Mouse (Mus musculus) lung, embryonic 16.5 days (tissue): ENCODE results near the gene Ppm1h. TPM values are rescaled to one million over a fixed set of nuclear protein-coding genes. Genes with fewer than 3 reads are reported as not detected.

Source experiments
- ATAC-seq: fragments of 200-750 bp; cut with Nextera tagmentation; 2 replicates; pipeline ENCODE4 v1.8.0; 2017; ENCODE audit warnings: low read depth, mild to moderate bottlenecking, moderate library complexity
- H3K27ac ChIP-seq: fragments of 300-500 bp; sonication (generic); 2 replicates; pipeline ENCODE4 v1.5.1; 2014; ENCODE audit warnings: mild to moderate bottlenecking, control low read depth, low read length
- H3K27me3 ChIP-seq: fragments of 300-500 bp; sonication (generic); 2 replicates; pipeline ENCODE4 v1.6.1; 2014; ENCODE audit warnings: low read depth, low read length, mixed read lengths; ENCODE audit not compliant: control insufficient read depth, insufficient read depth
- H3K36me3 ChIP-seq: fragments of 300-500 bp; sonication (generic); 2 replicates; pipeline ENCODE4 v1.6.1; 2014; ENCODE audit warnings: low read length; ENCODE audit not compliant: control insufficient read depth, insufficient read depth
- H3K4me1 ChIP-seq: fragments of 300-500 bp; sonication (generic); replicated peaks from 2 replicates; pipeline ENCODE4 v1.6.1; 2014; ENCODE audit warnings: low read length, mixed read lengths; ENCODE audit not compliant: control insufficient read depth, insufficient read depth
- H3K4me2 ChIP-seq: fragments of 300-500 bp; sonication (generic); 2 replicates; pipeline ENCODE4 v1.6.1; 2014; ENCODE audit warnings: low read depth, low read length, control low read depth
- H3K4me3 ChIP-seq: fragments of 300-500 bp; sonication (generic); 2 replicates; pipeline ENCODE4 v1.5.1; 2014; ENCODE audit warnings: mild to moderate bottlenecking, low read length, control low read depth
- H3K9ac ChIP-seq: fragments of 300-500 bp; sonication (generic); 2 replicates; pipeline ENCODE4 v1.6.1; 2014; ENCODE audit warnings: low read length, control low read depth
- H3K9me3 ChIP-seq: fragments of 300-500 bp; sonication (generic); 2 replicates; pipeline ENCODE4 v1.6.1; 2016; ENCODE audit warnings: low read length; ENCODE audit not compliant: control insufficient read depth
- WGBS: fragments of 180-500 bp; shearing (Covaris S2); extraction: QIAGEN DNeasy Blood & Tissue Kit; methylation state at CpG from one replicate; pipeline ENCODE4 v1.1.7; 2014; 5-methylcytosine and 5-hydroxymethylcytosine counted together
- polyA plus RNA-seq: library from polyadenylated mRNA; unstranded; fragments of >200 nt; fragmentation: Nextera tagmentation; extraction: Ambion mirVana; gene quantifications from 2 replicates; pipeline ENCODE4 v1.2.1, GENCODE M21; 2015

Ppm1h gene
- polyA plus RNA-seq, 1 experiment from 2014 or later, result 7.3 TPM

GRCm38 (mm10) chr10:122747151-122747925 is 68.8 kb downstream of the Ppm1h start:
- Histone ChIP-seq H3K36me3 (no peaks in the 10 kb centered on the region), H3K4me1 (no peaks in the 10 kb centered on the region), H3K4me3 (no peak overlapping the region), H3K9me3 (no peaks in the 10 kb centered on the region), H3K9ac (no peak overlapping the region), H3K4me2 (no peak overlapping the region), H3K27me3 (no peaks in the 10 kb centered on the region), H3K27ac (no peak overlapping the region)
- 85% methylated on average over 11 of the region's 11 CpGs for WGBS
- ATAC-seq, result no peak

- no peaks in the 10 kb centered on the region for H3K27me3 ChIP-seq
- no peaks in the 10 kb centered on the region for H3K9me3 ChIP-seq
- H3K4me1 ChIP-seq, result peaks cover 4% of the 10 kb centered on the region
- no peaks in the 10 kb centered on the region for H3K36me3 ChIP-seq
- no peak overlapping the region for H3K27ac ChIP-seq
- no peak overlapping the region for H3K4me2 ChIP-seq
- no peak overlapping the region for H3K4me3 ChIP-seq
- no peak overlapping the region for H3K9ac ChIP-seq
- ATAC-seq, result no peak
- WGBS, result 69% methylated on average over 4 of the region's 4 CpGs
Measured at GRCm38 (mm10) chr10:122748361-122748951, 69.9 kb downstream of the Ppm1h start.

- no peak overlapping the region for H3K27ac ChIP-seq
- H3K4me1 ChIP-seq, result peaks cover 9% of the 10 kb centered on the region
- no peak for ATAC-seq
- H3K4me3 ChIP-seq, result no peak overlapping the region
- no peak overlapping the region for H3K4me2 ChIP-seq
- H3K9ac ChIP-seq, result no peak overlapping the region
- H3K9me3 ChIP-seq, result no peaks in the 10 kb centered on the region
- no peaks in the 10 kb centered on the region for H3K36me3 ChIP-seq
- no peaks in the 10 kb centered on the region for H3K27me3 ChIP-seq
- 86% methylated on average over 12 of the region's 12 CpGs for WGBS
Measured at GRCm38 (mm10) chr10:122749071-122749470, 70.5 kb downstream of the Ppm1h start.

- Histone ChIP-seq H3K4me3 (no peak overlapping the region), H3K27me3 (no peaks in the 10 kb centered on the region), H3K27ac (no peak overlapping the region), H3K4me1 (peaks cover 9% of the 10 kb centered on the region), H3K9ac (no peak overlapping the region), H3K36me3 (no peaks in the 10 kb centered on the region), H3K4me2 (no peak overlapping the region), H3K9me3 (no peaks in the 10 kb centered on the region)
- WGBS, result 68% methylated on average over 7 of the region's 7 CpGs
- ATAC-seq, result no peak
Measured at GRCm38 (mm10) chr10:122749876-122750275, 71.3 kb downstream of the Ppm1h start.

GRCm38 (mm10) chr10:122752950-122753923 is 74.7 kb downstream of the Ppm1h start:
- Histone ChIP-seq H3K4me3 (no peak overlapping the region), H3K27ac (no peak overlapping the region), H3K4me1 (peaks cover 15% of the 10 kb centered on the region), H3K27me3 (no peaks in the 10 kb centered on the region), H3K4me2 (peak overlapping the region; percentile 10; the same call in 1 of the 2 replicates), H3K9me3 (no peaks in the 10 kb centered on the region), H3K9ac (no peak overlapping the region), H3K36me3 (no peaks in the 10 kb centered on the region)
- 33% methylated on average over 17 of the region's 17 CpGs for WGBS
- no peak for ATAC-seq

- WGBS, result 26% methylated on average over 2 of the region's 2 CpGs
- Histone ChIP-seq H3K36me3 (no peaks in the 10 kb centered on the region), H3K4me2 (0 out of 2 replicates have a peak overlapping the region, but pooled peaks have one; percentile 10), H3K27me3 (no peaks in the 10 kb centered on the region), H3K9ac (no peak overlapping the region), H3K9me3 (no peaks in the 10 kb centered on the region), H3K4me1 (peaks cover 15% of the 10 kb centered on the region), H3K27ac (no peak overlapping the region), H3K4me3 (no peak overlapping the region)
- peak; percentile 62; the same call in 1 of the 2 replicates for ATAC-seq
Measured at GRCm38 (mm10) chr10:122753924-122754307, 75.4 kb downstream of the Ppm1h start.

GRCm38 (mm10) chr10:122754967-122755366 is 76.4 kb downstream of the Ppm1h start:
- Histone ChIP-seq H3K27ac (no peak overlapping the region), H3K27me3 (no peaks in the 10 kb centered on the region), H3K9ac (no peak overlapping the region), H3K4me2 (no peak overlapping the region), H3K9me3 (no peaks in the 10 kb centered on the region), H3K4me3 (no peak overlapping the region), H3K4me1 (peaks cover 15% of the 10 kb centered on the region), H3K36me3 (no peaks in the 10 kb centered on the region)
- 88% methylated on average over 1 of the region's 1 CpGs for WGBS
- no peak for ATAC-seq

GRCm38 (mm10) chr10:122756879-122757530 is 78.4 kb downstream of the Ppm1h start:
- Histone ChIP-seq H3K9ac (0 out of 2 replicates have a peak overlapping the region, but pooled peaks have one; percentile 1), H3K27me3 (no peaks in the 10 kb centered on the region), H3K9me3 (no peaks in the 10 kb centered on the region), H3K4me1 (peaks cover 17% of the 10 kb centered on the region), H3K4me2 (0 out of 2 replicates have a peak overlapping the region, but pooled peaks have one; percentile 3), H3K27ac (peak overlapping the region; percentile 37; the same call in 1 of the 2 replicates), H3K4me3 (no peak overlapping the region), H3K36me3 (no peaks in the 10 kb centered on the region)
- WGBS, result 25% methylated on average over 6 of the region's 7 CpGs
- peak; percentile 34; the same call in 1 of the 2 replicates for ATAC-seq
